Mouse (Mus musculus): ENCODE measurements at regions not wholly inside any gene's neighbourhood (a gene's known extent, or its start where the extent isn't known, plus 50 kb on each side); places are given as distances from the start of the nearest gene placed in this dataset.

GRCm38 (mm10) chr6:143378126-143378525, 211.1 kb downstream of the Etnk1 start:
- Histone ChIP-seq H3K9ac (ENCODE audit: low read length) (no peak overlapping the region), H3K27me3 (replicated peaks; ENCODE audit: control insufficient read depth, insufficient read depth, low read length) (no peaks in the 10 kb centered on the region), H3K4me2 (ENCODE audit: low read length) (no peak overlapping the region), H3K27ac (ENCODE audit: low read depth) (no peak overlapping the region), H3K9me3 (ENCODE audit: control insufficient read depth, low read length) (no peaks in the 10 kb centered on the region), H3K36me3 (ENCODE audit: control insufficient read depth, insufficient read depth, low read length) (no peaks in the 10 kb centered on the region), H3K4me1 (replicated peaks; ENCODE audit: control insufficient read depth, insufficient read depth, low read length) (no peaks in the 10 kb centered on the region), H3K4me3 (ENCODE audit: low read depth, low read length) (no peak overlapping the region)
- DNase-seq (ENCODE audit: low spot score), result no peak
- 91% methylated on average over 9 of the region's 9 CpGs for WGBS
- ATAC-seq (replicated peaks; ENCODE audit: low FRiP score, low TSS enrichment, low read depth), result no peak

- no peaks in the 10 kb centered on the region for H3K36me3 ChIP-seq (ENCODE audit: control insufficient read depth, insufficient read depth, low read length)
- ATAC-seq (replicated peaks; ENCODE audit: low FRiP score, low TSS enrichment, low read depth) (no peak), DNase-seq (ENCODE audit: low spot score) (no peak)
- H3K4me3 ChIP-seq (ENCODE audit: low read depth, low read length), result no peak overlapping the region
- no peak overlapping the region for H3K27ac ChIP-seq (ENCODE audit: low read depth)
- H3K9me3 ChIP-seq (ENCODE audit: control insufficient read depth, low read length), result no peaks in the 10 kb centered on the region
- 90% methylated on average over 3 of the region's 3 CpGs for WGBS
- no peak overlapping the region for H3K4me2 ChIP-seq (ENCODE audit: low read length)
- H3K4me1 ChIP-seq (replicated peaks; ENCODE audit: control insufficient read depth, insufficient read depth, low read length), result no peaks in the 10 kb centered on the region
- H3K9ac ChIP-seq (ENCODE audit: low read length), result no peak overlapping the region
- H3K27me3 ChIP-seq (replicated peaks; ENCODE audit: control insufficient read depth, insufficient read depth, low read length), result no peaks in the 10 kb centered on the region
These were observed 213.5 kb downstream of the Etnk1 start for GRCm38 (mm10) chr6:143380490-143380889.

DNA sequence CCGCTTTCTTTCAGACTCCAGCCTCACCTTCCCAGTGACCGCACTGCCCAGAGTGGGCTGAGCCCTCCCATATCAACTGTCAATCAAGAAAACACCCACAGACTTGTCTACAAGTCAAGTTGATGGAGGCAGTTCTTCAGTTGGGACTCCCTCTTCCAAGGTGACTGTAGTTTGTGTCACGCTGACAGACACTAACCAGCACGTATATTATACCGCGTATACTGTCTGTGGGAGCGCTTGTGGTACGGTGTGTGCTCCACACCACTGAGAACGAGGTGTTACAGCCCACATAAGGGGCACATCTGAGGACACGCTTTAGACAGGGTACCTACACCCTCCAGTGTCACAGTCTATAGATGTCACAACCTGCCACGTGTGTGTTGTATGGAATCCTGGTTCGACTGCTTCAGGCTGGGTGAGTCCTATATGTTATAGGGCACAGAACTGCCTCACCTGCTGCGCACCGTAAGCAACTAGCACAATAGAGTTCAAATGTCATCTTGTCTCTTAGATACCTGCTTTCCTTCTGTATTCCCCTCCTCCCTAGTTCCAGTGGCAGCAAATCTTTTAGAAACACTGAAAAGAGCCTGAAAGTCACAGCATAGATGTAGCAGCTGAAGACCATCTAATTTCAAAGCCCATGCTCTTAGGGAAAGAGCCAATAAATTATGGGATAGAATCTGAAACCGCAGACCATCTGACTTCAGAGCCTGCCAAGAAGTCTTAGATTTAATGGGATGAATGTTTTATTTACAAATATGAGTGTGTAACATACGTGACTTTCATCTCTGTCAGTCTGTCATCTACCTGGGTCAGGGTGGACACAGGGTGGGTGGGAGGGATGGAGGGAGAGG, 219.8 kb downstream of the Etnk1 start:
- Histone ChIP-seq H3K27me3 (replicated peaks; ENCODE audit: control insufficient read depth, insufficient read depth, low read length) (no peaks in the 10 kb centered on the region), H3K27ac (ENCODE audit: low read depth) (no peak overlapping the region), H3K9me3 (ENCODE audit: control insufficient read depth, low read length) (no peaks in the 10 kb centered on the region), H3K4me2 (ENCODE audit: low read length) (no peak overlapping the region), H3K9ac (ENCODE audit: low read length) (no peak overlapping the region), H3K4me1 (replicated peaks; ENCODE audit: control insufficient read depth, insufficient read depth, low read length) (no peaks in the 10 kb centered on the region), H3K36me3 (ENCODE audit: control insufficient read depth, insufficient read depth, low read length) (no peaks in the 10 kb centered on the region), H3K4me3 (ENCODE audit: low read depth, low read length) (no peak overlapping the region)
- DNase-seq (ENCODE audit: low spot score) (no peak), ATAC-seq (replicated peaks; ENCODE audit: low FRiP score, low TSS enrichment, low read depth) (no peak)
- 86% methylated on average over 16 of the region's 16 CpGs for WGBS

GRCm38 (mm10) chr6:143393543-143394207, 226.7 kb downstream of the Etnk1 start:
- WGBS, result 50% methylated on average over 10 of the region's 10 CpGs
- no peaks in the 10 kb centered on the region for H3K36me3 ChIP-seq (ENCODE audit: control insufficient read depth, insufficient read depth, low read length)
- H3K4me3 ChIP-seq (ENCODE audit: low read depth, low read length), result no peak overlapping the region
- H3K9me3 ChIP-seq (ENCODE audit: control insufficient read depth, low read length), result no peaks in the 10 kb centered on the region
- H3K9ac ChIP-seq (ENCODE audit: low read length), result no peak overlapping the region
- DNase-seq (ENCODE audit: low spot score) (no peak), ATAC-seq (replicated peaks; ENCODE audit: low FRiP score, low TSS enrichment, low read depth) (no peak)
- no peaks in the 10 kb centered on the region for H3K27me3 ChIP-seq (replicated peaks; ENCODE audit: control insufficient read depth, insufficient read depth, low read length)
- no peak overlapping the region; the same call in 1 of the 2 replicates for H3K27ac ChIP-seq (ENCODE audit: low read depth)
- no peaks in the 10 kb centered on the region; the same call in 1 of the 2 replicates for H3K4me1 ChIP-seq (replicated peaks; ENCODE audit: control insufficient read depth, insufficient read depth, low read length)
- no peak overlapping the region for H3K4me2 ChIP-seq (ENCODE audit: low read length)

DNA sequence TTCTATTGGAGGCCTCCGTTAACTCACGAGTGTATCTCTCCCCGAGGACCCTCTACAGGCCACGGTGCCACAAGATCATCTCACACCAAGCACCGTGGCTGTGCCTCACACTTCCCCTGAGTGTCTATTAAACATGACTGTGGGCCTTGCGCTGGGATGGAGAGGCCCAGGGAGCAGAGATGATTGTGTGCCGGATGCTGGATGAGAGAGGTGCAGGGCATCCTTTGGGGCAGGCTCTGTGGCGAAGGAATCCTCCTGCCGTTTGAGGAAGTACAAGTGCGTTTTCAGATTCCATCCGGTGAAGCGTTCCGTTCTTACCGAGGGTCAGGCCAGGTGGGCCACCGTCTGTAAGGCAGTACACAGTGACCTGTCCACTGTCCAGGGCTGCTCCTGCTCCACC, 227.4 kb downstream of the Etnk1 start:
- WGBS, result 90% methylated on average over 15 of the region's 15 CpGs
- H3K4me1 ChIP-seq (replicated peaks; ENCODE audit: control insufficient read depth, insufficient read depth, low read length), result no peaks in the 10 kb centered on the region; the same call in 1 of the 2 replicates
- no peaks in the 10 kb centered on the region for H3K27me3 ChIP-seq (replicated peaks; ENCODE audit: control insufficient read depth, insufficient read depth, low read length)
- no peak for DNase-seq (ENCODE audit: low spot score)
- no peak overlapping the region; the same call in 1 of the 2 replicates for H3K27ac ChIP-seq (ENCODE audit: low read depth)
- no peak overlapping the region for H3K4me3 ChIP-seq (ENCODE audit: low read depth, low read length)
- no peak for ATAC-seq (replicated peaks; ENCODE audit: low FRiP score, low TSS enrichment, low read depth)
- no peak overlapping the region for H3K9ac ChIP-seq (ENCODE audit: low read length)
- H3K9me3 ChIP-seq (ENCODE audit: control insufficient read depth, low read length), result no peaks in the 10 kb centered on the region
- no peaks in the 10 kb centered on the region for H3K36me3 ChIP-seq (ENCODE audit: control insufficient read depth, insufficient read depth, low read length)
- H3K4me2 ChIP-seq (ENCODE audit: low read length), result no peak overlapping the region

DNA sequence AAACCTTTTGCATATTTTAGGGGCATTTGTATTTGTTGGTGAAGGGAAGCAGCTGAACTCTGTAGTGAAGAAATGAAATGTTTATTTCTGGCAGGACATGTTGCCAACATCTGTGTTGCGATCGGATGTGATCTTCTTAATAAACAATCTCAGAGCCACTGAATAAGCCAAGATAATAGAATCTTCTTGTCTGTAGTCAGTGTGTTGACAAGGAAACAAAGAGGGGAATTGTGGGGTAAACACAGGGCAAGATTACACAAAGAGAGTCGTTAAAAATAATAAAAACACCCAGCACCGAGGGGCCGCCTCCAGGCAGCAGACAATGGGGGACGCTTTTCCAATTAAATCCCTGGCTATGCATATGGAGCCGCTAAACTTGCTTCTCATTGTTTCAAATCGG, 234.4 kb downstream of the Etnk1 start:
- ATAC-seq (replicated peaks; ENCODE audit: low FRiP score, low TSS enrichment, low read depth), result no peak
- Histone ChIP-seq H3K4me2 (ENCODE audit: low read length) (no peak overlapping the region), H3K4me1 (replicated peaks; ENCODE audit: control insufficient read depth, insufficient read depth, low read length) (no peaks in the 10 kb centered on the region), H3K36me3 (ENCODE audit: control insufficient read depth, insufficient read depth, low read length) (no peaks in the 10 kb centered on the region), H3K9me3 (ENCODE audit: control insufficient read depth, low read length) (no peaks in the 10 kb centered on the region), H3K27ac (ENCODE audit: low read depth) (no peak overlapping the region), H3K9ac (ENCODE audit: low read length) (no peak overlapping the region), H3K27me3 (replicated peaks; ENCODE audit: control insufficient read depth, insufficient read depth, low read length) (no peaks in the 10 kb centered on the region), H3K4me3 (ENCODE audit: low read depth, low read length) (no peak overlapping the region)
- DNase-seq (ENCODE audit: low spot score), result no peak
- 51% methylated on average over 8 of the region's 8 CpGs for WGBS

DNA sequence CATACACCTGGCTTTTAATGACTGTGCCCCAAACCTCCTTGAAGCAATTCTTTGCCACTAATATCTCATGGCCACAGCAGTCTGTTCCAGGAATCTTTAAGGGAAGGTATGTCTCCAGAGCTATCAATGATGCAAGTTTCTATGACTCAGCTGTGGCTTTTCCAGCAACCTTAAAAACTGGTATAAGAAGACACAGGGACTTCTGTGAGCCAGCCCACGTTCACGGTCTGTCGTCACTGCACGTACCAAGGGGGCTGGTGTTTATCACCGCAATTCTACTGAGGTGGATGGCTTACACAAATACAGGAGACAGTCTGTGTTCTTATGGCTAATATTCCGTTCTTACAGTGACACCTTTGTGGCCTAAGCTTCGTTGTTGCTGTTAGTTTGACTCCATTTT, 234.9 kb downstream of the Etnk1 start:
- ATAC-seq (replicated peaks; ENCODE audit: low FRiP score, low TSS enrichment, low read depth), result no peak
- DNase-seq (ENCODE audit: low spot score), result no peak
- 64% methylated on average over 7 of the region's 7 CpGs for WGBS
- Histone ChIP-seq H3K9me3 (ENCODE audit: control insufficient read depth, low read length) (no peaks in the 10 kb centered on the region), H3K4me2 (ENCODE audit: low read length) (no peak overlapping the region), H3K4me1 (replicated peaks; ENCODE audit: control insufficient read depth, insufficient read depth, low read length) (no peaks in the 10 kb centered on the region), H3K36me3 (ENCODE audit: control insufficient read depth, insufficient read depth, low read length) (no peaks in the 10 kb centered on the region), H3K27ac (ENCODE audit: low read depth) (no peak overlapping the region), H3K4me3 (ENCODE audit: low read depth, low read length) (no peak overlapping the region), H3K27me3 (replicated peaks; ENCODE audit: control insufficient read depth, insufficient read depth, low read length) (no peaks in the 10 kb centered on the region), H3K9ac (ENCODE audit: low read length) (no peak overlapping the region)

GRCm38 (mm10) chr6:143402766-143403165, 235.7 kb downstream of the Etnk1 start:
- no peaks in the 10 kb centered on the region for H3K4me1 ChIP-seq (replicated peaks; ENCODE audit: control insufficient read depth, insufficient read depth, low read length)
- DNase-seq (ENCODE audit: low spot score), result no peak
- H3K27me3 ChIP-seq (replicated peaks; ENCODE audit: control insufficient read depth, insufficient read depth, low read length), result no peaks in the 10 kb centered on the region
- no peak overlapping the region for H3K4me3 ChIP-seq (ENCODE audit: low read depth, low read length)
- no peak overlapping the region for H3K27ac ChIP-seq (ENCODE audit: low read depth)
- H3K4me2 ChIP-seq (ENCODE audit: low read length), result no peak overlapping the region
- WGBS, result 85% methylated on average over 7 of the region's 7 CpGs
- ATAC-seq (replicated peaks; ENCODE audit: low FRiP score, low TSS enrichment, low read depth), result no peak
- H3K9ac ChIP-seq (ENCODE audit: low read length), result no peak overlapping the region
- H3K36me3 ChIP-seq (ENCODE audit: control insufficient read depth, insufficient read depth, low read length), result no peaks in the 10 kb centered on the region
- no peaks in the 10 kb centered on the region for H3K9me3 ChIP-seq (ENCODE audit: control insufficient read depth, low read length)

Data from intestine, embryonic 14.5 days (tissue).